In genomic region chr6:42261524-42262170, GRCm38 (mm10) we compare ENCODE assay signal across 11 mouse cellular contexts. TPM values are rescaled to one million over a fixed set of nuclear protein-coding genes. Genes with fewer than 3 reads are reported as not detected.
DNase-seq lines count a peak whose midpoint lies in the region; ATAC-seq and TF ChIP-seq lines count a peak whose summit lies in the region.
"Had no signal": no experiment of that assay in that cellular context is flagged by ENCODE, and none has a peak within 500 bp of the region (broad histone marks: within the 10 kb centered on the region; RNA-seq: fewer than 3 reads in every experiment).

Gene Tmem139, plus strand, starts transcription at chr6:42261970.

- H3K27ac ChIP-seq in midbrain, embryonic 11.5 days (ENCODE audit: low read depth, low read length) = no peak within 1 kb of the TSS
- H3K27ac ChIP-seq in midbrain, embryonic 16.5 days (ENCODE audit: low read length) = no peak within 1 kb of the TSS
- peak within 1 kb of the TSS; percentile 85 for H3K27ac ChIP-seq in intestine, embryonic 16.5 days (ENCODE audit: low read length)
- H3K27ac ChIP-seq in limb, embryonic 14.5 days (replicated peaks; ENCODE audit: low read depth, low read length) = no peak within 1 kb of the TSS
- H3K27ac ChIP-seq in stomach, embryonic 15.5 days = peak within 1 kb of the TSS; percentile 14; the same call in 1 of the 2 replicates
- H3K27ac ChIP-seq: hindbrain, embryonic 14.5 days had no signal

- TF ChIP-seq POLR2A in limb, embryonic 14.5 days (IDR thresholded peaks at IDR 0.05; ENCODE audit: borderline replicate concordance, extremely low read depth, insufficient read depth, insufficient read length) = no peak

- H3K4me2 ChIP-seq in midbrain, embryonic 11.5 days = no peak within 1 kb of the TSS
- no peak within 1 kb of the TSS for H3K4me2 ChIP-seq in midbrain, embryonic 16.5 days (ENCODE audit: low read length)
- H3K4me2 ChIP-seq in intestine, embryonic 16.5 days (ENCODE audit: low read depth, low read length) = peak within 1 kb of the TSS; percentile 47
- H3K4me2 ChIP-seq in limb, embryonic 14.5 days (replicated peaks; ENCODE audit: low read depth, low read length, severe bottlenecking) = peak within 1 kb of the TSS; percentile 13; the same call in 1 of the 2 replicates
- H3K4me2 ChIP-seq in stomach, embryonic 15.5 days = peak within 1 kb of the TSS; percentile 41
- H3K4me2 ChIP-seq: hindbrain, embryonic 14.5 days had no signal

- H3K9me3 ChIP-seq in midbrain, embryonic 11.5 days (ENCODE audit: control insufficient read depth, low read length) = no peaks in the 10 kb centered on the region
- H3K9me3 ChIP-seq in midbrain, embryonic 16.5 days (replicated peaks; ENCODE audit: control insufficient read depth, low read length, poor library complexity, severe bottlenecking) = no peaks in the 10 kb centered on the region
- no peaks in the 10 kb centered on the region for H3K9me3 ChIP-seq in intestine, embryonic 16.5 days (ENCODE audit: control insufficient read depth, low read length)
- H3K9me3 ChIP-seq in limb, embryonic 14.5 days (ENCODE audit: control insufficient read depth, low read length) = no peaks in the 10 kb centered on the region
- no peaks in the 10 kb centered on the region for H3K9me3 ChIP-seq in stomach, embryonic 15.5 days

- intact Hi-C loops in left cerebral cortex, postnatal 14 days (cut with DNase I) = loop anchor here (5.0 kb wide), 1 partner anchor 654 kb away; the partner anchor contains the start of gene Ephb6

- no peaks in the 10 kb centered on the region for H3K36me3 ChIP-seq in midbrain, embryonic 11.5 days (ENCODE audit: control insufficient read depth, insufficient read depth, low read length)
- no peaks in the 10 kb centered on the region for H3K36me3 ChIP-seq in midbrain, embryonic 16.5 days (ENCODE audit: control insufficient read depth, insufficient read depth, low read length)
- no peaks in the 10 kb centered on the region for H3K36me3 ChIP-seq in intestine, embryonic 16.5 days (ENCODE audit: control insufficient read depth, insufficient read depth, low read length)
- no peaks in the 10 kb centered on the region for H3K36me3 ChIP-seq in limb, embryonic 14.5 days (ENCODE audit: control insufficient read depth, insufficient read depth, low read length)
- H3K36me3 ChIP-seq in stomach, embryonic 15.5 days = no peaks in the 10 kb centered on the region

- H3K4me3 ChIP-seq in midbrain, embryonic 11.5 days (ENCODE audit: low read depth, low read length) = no peak within 1 kb of the TSS
- no peak within 1 kb of the TSS for H3K4me3 ChIP-seq in midbrain, embryonic 16.5 days (ENCODE audit: low read depth, low read length)
- peak within 1 kb of the TSS; percentile 39 for H3K4me3 ChIP-seq in intestine, embryonic 16.5 days (ENCODE audit: low read length)
- H3K4me3 ChIP-seq in limb, embryonic 14.5 days (replicated peaks; ENCODE audit: low read length) = peak within 1 kb of the TSS; percentile 6; the same call in 1 of the 2 replicates
- H3K4me3 ChIP-seq in stomach, embryonic 15.5 days (replicated peaks) = peak within 1 kb of the TSS; percentile 9; the same call in 1 of the 2 replicates

- H3K27me3 ChIP-seq in midbrain, embryonic 11.5 days (ENCODE audit: control insufficient read depth, insufficient read depth, low read length) = no peaks in the 10 kb centered on the region
- H3K27me3 ChIP-seq in midbrain, embryonic 16.5 days (ENCODE audit: control insufficient read depth, insufficient read depth, low read depth, low read length) = peaks cover 3% of the 10 kb centered on the region; the same call in 1 of the 2 replicates
- no peaks in the 10 kb centered on the region for H3K27me3 ChIP-seq in intestine, embryonic 16.5 days (replicated peaks; ENCODE audit: control insufficient read depth, insufficient read depth, low read length)
- H3K27me3 ChIP-seq in limb, embryonic 14.5 days (ENCODE audit: control insufficient read depth, insufficient read depth, low read length) = no peaks in the 10 kb centered on the region
- no peaks in the 10 kb centered on the region for H3K27me3 ChIP-seq in stomach, embryonic 15.5 days (replicated peaks)
- H3K27me3 ChIP-seq: Patski had no signal

- ATAC-seq in midbrain, embryonic 11.5 days (ENCODE audit: low FRiP score) = no peak
- no peak for ATAC-seq in midbrain, embryonic 16.5 days
- ATAC-seq in intestine, embryonic 16.5 days = peak; percentile 45
- no peak for ATAC-seq in limb, embryonic 14.5 days (ENCODE audit: low FRiP score, low read depth)
- no peak for ATAC-seq in stomach, embryonic 15.5 days (ENCODE audit: insufficient read depth, low FRiP score, low read depth)
- ATAC-seq: Patski had no signal

- no peak within 1 kb of the TSS for H3K9ac ChIP-seq in midbrain, embryonic 11.5 days (ENCODE audit: low read length)
- no peak within 1 kb of the TSS for H3K9ac ChIP-seq in midbrain, embryonic 16.5 days (ENCODE audit: low read depth, low read length)
- H3K9ac ChIP-seq in intestine, embryonic 16.5 days (ENCODE audit: low read depth, low read length) = peak within 1 kb of the TSS; percentile 58
- H3K9ac ChIP-seq in limb, embryonic 14.5 days (ENCODE audit: low read depth, low read length, severe bottlenecking) = 0 out of 2 replicates have a peak within 1 kb of the TSS, but pooled peaks have one; percentile 13
- H3K9ac ChIP-seq in stomach, embryonic 15.5 days = no peak within 1 kb of the TSS
- H3K9ac ChIP-seq: hindbrain, embryonic 14.5 days had no signal

- DNase-seq in midbrain, embryonic 11.5 days (ENCODE audit: low spot score, missing footprints) = peak; percentile 67
- DNase-seq in limb, embryonic 14.5 days (ENCODE audit: low spot score) = no peak
- no peak for DNase-seq in adipocyte (ENCODE audit: low spot score)
- DNase-seq in thymus, postnatal 0 days (ENCODE audit: low spot score) = no peak
- no peak for DNase-seq in left cerebral cortex, postnatal 14 days (ENCODE audit: low spot score in 2 of 2)

- H3K4me1 ChIP-seq in midbrain, embryonic 11.5 days (ENCODE audit: control insufficient read depth, insufficient read depth, low read length) = peaks cover 3% of the 10 kb centered on the region; the same call in 1 of the 2 replicates
- H3K4me1 ChIP-seq in midbrain, embryonic 16.5 days (ENCODE audit: control insufficient read depth, insufficient read depth, low read length) = peaks cover 11% of the 10 kb centered on the region
- H3K4me1 ChIP-seq in intestine, embryonic 16.5 days (ENCODE audit: control insufficient read depth, insufficient read depth, low read length) = peaks cover 11% of the 10 kb centered on the region; the same call in 1 of the 2 replicates
- H3K4me1 ChIP-seq in limb, embryonic 14.5 days (ENCODE audit: control insufficient read depth, insufficient read depth, low read length) = peaks cover 8% of the 10 kb centered on the region
- H3K4me1 ChIP-seq in stomach, embryonic 15.5 days = 0 out of 2 replicates have a peak, but pooled peaks cover 3% of the 10 kb centered on the region

- WGBS in midbrain, embryonic 11.5 days = 21% methylated on average over 20 of the region's 20 CpGs
- 21% methylated on average over 20 of the region's 20 CpGs for WGBS in midbrain, embryonic 16.5 days
- 13% methylated on average over 20 of the region's 20 CpGs for WGBS in intestine, embryonic 16.5 days
- 16% methylated on average over 20 of the region's 20 CpGs for WGBS in limb, embryonic 14.5 days
- 15% methylated on average over 20 of the region's 20 CpGs for WGBS in stomach, embryonic 15.5 days

RNA-seq across cellular contexts. Expression of gene Tmem139, which starts in this region (rescaled TPM):
- 0.19 and 0.23 TPM in 2 replicates for polyA plus RNA-seq in midbrain, embryonic 11.5 days (2014; fragmentation: Nextera tagmentation; extraction: Ambion mirVana)
- not detected in 2 replicates for polyA plus RNA-seq in midbrain, embryonic 16.5 days (2015; fragmentation: Nextera tagmentation; extraction: Ambion mirVana)
- polyA plus RNA-seq in intestine, embryonic 16.5 days (2015; fragmentation: Nextera tagmentation; extraction: Ambion mirVana) = 19.5 and 22.9 TPM in 2 replicates
- polyA plus RNA-seq in limb, embryonic 14.5 days (2012; rRNA removed) = 1.2 and 1.3 TPM in 2 replicates
- polyA plus RNA-seq in limb, embryonic 14.5 days (2014; fragmentation: Nextera tagmentation; extraction: Ambion mirVana) = 1.1 and 1.2 TPM in 2 replicates
- polyA plus RNA-seq in stomach, embryonic 15.5 days (2015; fragmentation: Nextera tagmentation; extraction: Ambion mirVana) = 4.8 and 4.9 TPM in 2 replicates
- 0.43 and 0.54 TPM in 2 replicates for polyA plus RNA-seq in thymus, postnatal 0 days (2015; fragmentation: Nextera tagmentation; extraction: Ambion mirVana)
- total RNA-seq in left cerebral cortex, postnatal 14 days (2021) = not detected
- total RNA-seq: common myeloid progenitor, adult 5-6 weeks had no signal
- polyA plus RNA-seq: hindbrain, embryonic 14.5 days had no signal

Comparison
In these comparisons a context has a peak if more than half of its experiments do, and no peak if none do; other contexts are left out.
1. Peak in DNase-seq in midbrain, embryonic 11.5 days; RNA of the gene not detected or under 1 TPM.
2. H3K27ac ChIP-seq: peak in intestine, embryonic 16.5 days (single experiment) and stomach, embryonic 15.5 days (single experiment); none in midbrain, embryonic 11.5 days (single experiment), midbrain, embryonic 16.5 days (single experiment) and limb, embryonic 14.5 days (single experiment).
3. H3K4me2 ChIP-seq: peak in intestine, embryonic 16.5 days (single experiment), limb, embryonic 14.5 days (single experiment) and stomach, embryonic 15.5 days (single experiment); none in midbrain, embryonic 11.5 days (single experiment) and midbrain, embryonic 16.5 days (single experiment).
4. H3K4me3 ChIP-seq: peak in intestine, embryonic 16.5 days (single experiment), limb, embryonic 14.5 days (single experiment) and stomach, embryonic 15.5 days (single experiment); none in midbrain, embryonic 11.5 days (single experiment) and midbrain, embryonic 16.5 days (single experiment).
5. H3K9ac ChIP-seq: peak in intestine, embryonic 16.5 days (single experiment) and limb, embryonic 14.5 days (single experiment); none in midbrain, embryonic 11.5 days (single experiment), midbrain, embryonic 16.5 days (single experiment) and stomach, embryonic 15.5 days (single experiment).